In genomic region chr10:12579048-12579447, GRCm38 (mm10) we compare ENCODE assay signal across 10 mouse cellular contexts.
A peak's percentile ranks its signal among the peaks of the same experiment; 100 is the strongest.
DNase-seq lines count a peak whose midpoint lies in the region; ATAC-seq and TF ChIP-seq lines count a peak whose summit lies in the region.
"Had no signal": no experiment of that assay in that cellular context is flagged by ENCODE, and none has a peak within 500 bp of the region (broad histone marks: within the 10 kb centered on the region; RNA-seq: fewer than 3 reads in every experiment).

No protein-coding gene starts in this region.

- no peak overlapping the region for H3K27ac ChIP-seq in intestine, embryonic 14.5 days (ENCODE audit: low read depth)
- no peak overlapping the region for H3K27ac ChIP-seq in intestine, postnatal 0 days (ENCODE audit: low read depth, low read length)
- no peak overlapping the region for H3K27ac ChIP-seq in embryonic facial prominence, embryonic 11.5 days (replicated peaks; ENCODE audit: low read depth, low read length)
- peak overlapping the region; percentile 58; the same call in 1 of the 2 replicates for H3K27ac ChIP-seq in kidney, embryonic 15.5 days
- H3K27ac ChIP-seq: heart, embryonic 13.5 days; macrophage had no signal

- H3K9me3 ChIP-seq in intestine, embryonic 14.5 days (ENCODE audit: control insufficient read depth, low read length): no peaks in the 10 kb centered on the region
- H3K9me3 ChIP-seq in intestine, postnatal 0 days (ENCODE audit: control insufficient read depth): no peaks in the 10 kb centered on the region
- no peaks in the 10 kb centered on the region; the same call in 1 of the 2 replicates for H3K9me3 ChIP-seq in embryonic facial prominence, embryonic 11.5 days (replicated peaks; ENCODE audit: control insufficient read depth, low read length)
- H3K9me3 ChIP-seq in kidney, embryonic 15.5 days (replicated peaks): no peaks in the 10 kb centered on the region
- H3K9me3 ChIP-seq: heart, embryonic 13.5 days had no signal

- WGBS in intestine, embryonic 14.5 days: 43% methylated on average over 1 of the region's 1 CpGs
- WGBS in intestine, postnatal 0 days: 39% methylated on average over 1 of the region's 1 CpGs
- WGBS in embryonic facial prominence, embryonic 11.5 days: 8% methylated on average over 1 of the region's 1 CpGs
- WGBS in kidney, embryonic 15.5 days: 26% methylated on average over 1 of the region's 1 CpGs

- no peak overlapping the region for H3K4me3 ChIP-seq in intestine, embryonic 14.5 days (ENCODE audit: low read depth, low read length)
- no peak overlapping the region for H3K4me3 ChIP-seq in intestine, postnatal 0 days (ENCODE audit: low read depth, low read length)
- no peak overlapping the region for H3K4me3 ChIP-seq in embryonic facial prominence, embryonic 11.5 days (ENCODE audit: low read depth, low read length)
- H3K4me3 ChIP-seq in kidney, embryonic 15.5 days (replicated peaks): no peak overlapping the region
- H3K4me3 ChIP-seq: heart, embryonic 13.5 days had no signal

- peak; percentile 50; the same call in 1 of the 2 replicates for ATAC-seq in intestine, embryonic 14.5 days (replicated peaks; ENCODE audit: low FRiP score, low TSS enrichment, low read depth)
- no peak for ATAC-seq in intestine, postnatal 0 days
- peak; percentile 49; the same call in 1 of the 2 replicates for ATAC-seq in embryonic facial prominence, embryonic 11.5 days (replicated peaks; ENCODE audit: insufficient number of reproducible peaks, low FRiP score, low TSS enrichment, low read depth)
- ATAC-seq in kidney, embryonic 15.5 days (replicated peaks; ENCODE audit: low FRiP score): peak; percentile 93
- ATAC-seq in inflammation-experienced regulatory T-cells, adult 6 months: no peak

- DNase-seq in intestine, embryonic 14.5 days (ENCODE audit: low spot score): no peak
- DNase-seq in embryonic facial prominence, embryonic 11.5 days (ENCODE audit: low spot score): peak; percentile 73
- DNase-seq in lung, postnatal 4 days: peak; percentile 7 to 27
- DNase-seq in adrenal gland, adult 2 months: no peak
- no peak for DNase-seq in cerebellum, adult 18-20 months

- no peaks in the 10 kb centered on the region for H3K36me3 ChIP-seq in intestine, embryonic 14.5 days (ENCODE audit: control insufficient read depth, insufficient read depth, low read length)
- H3K36me3 ChIP-seq in intestine, postnatal 0 days (ENCODE audit: control insufficient read depth, insufficient read depth): no peaks in the 10 kb centered on the region
- H3K36me3 ChIP-seq in embryonic facial prominence, embryonic 11.5 days (replicated peaks; ENCODE audit: control insufficient read depth, insufficient read depth, low read depth, low read length): no peaks in the 10 kb centered on the region
- no peaks in the 10 kb centered on the region for H3K36me3 ChIP-seq in kidney, embryonic 15.5 days

- H3K4me2 ChIP-seq in intestine, embryonic 14.5 days (ENCODE audit: low read length): no peak overlapping the region
- H3K4me2 ChIP-seq in intestine, postnatal 0 days (replicated peaks; ENCODE audit: low read depth): no peak overlapping the region
- no peak overlapping the region for H3K4me2 ChIP-seq in embryonic facial prominence, embryonic 11.5 days (ENCODE audit: low read depth, low read length)
- no peak overlapping the region for H3K4me2 ChIP-seq in kidney, embryonic 15.5 days
- H3K4me2 ChIP-seq: heart, embryonic 13.5 days had no signal

- H3K9ac ChIP-seq in intestine, embryonic 14.5 days (ENCODE audit: low read length): no peak overlapping the region
- H3K9ac ChIP-seq in intestine, postnatal 0 days (ENCODE audit: low read depth, low read length): no peak overlapping the region
- H3K9ac ChIP-seq in embryonic facial prominence, embryonic 11.5 days (replicated peaks; ENCODE audit: low read length): no peak overlapping the region
- no peak overlapping the region for H3K9ac ChIP-seq in kidney, embryonic 15.5 days
- H3K9ac ChIP-seq: heart, embryonic 13.5 days had no signal

- H3K4me1 ChIP-seq in intestine, embryonic 14.5 days (replicated peaks; ENCODE audit: control insufficient read depth, insufficient read depth, low read length): no peaks in the 10 kb centered on the region
- no peaks in the 10 kb centered on the region for H3K4me1 ChIP-seq in intestine, postnatal 0 days (replicated peaks; ENCODE audit: control insufficient read depth, insufficient read depth, low read length)
- no peaks in the 10 kb centered on the region for H3K4me1 ChIP-seq in embryonic facial prominence, embryonic 11.5 days (ENCODE audit: control insufficient read depth, insufficient read depth, low read length)
- H3K4me1 ChIP-seq in kidney, embryonic 15.5 days: peaks cover 10% of the 10 kb centered on the region; the same call in 1 of the 2 replicates

- no peak for TF ChIP-seq CTCF in intestine, postnatal 0 days (IDR thresholded peaks at IDR 0.05; ENCODE audit: low read depth)

- H3K27me3 ChIP-seq in intestine, embryonic 14.5 days (replicated peaks; ENCODE audit: control insufficient read depth, insufficient read depth, low read length): no peaks in the 10 kb centered on the region
- H3K27me3 ChIP-seq in intestine, postnatal 0 days (replicated peaks; ENCODE audit: control insufficient read depth, insufficient read depth, low read length): no peaks in the 10 kb centered on the region
- no peaks in the 10 kb centered on the region for H3K27me3 ChIP-seq in embryonic facial prominence, embryonic 11.5 days (ENCODE audit: control insufficient read depth, insufficient read depth, low read length)
- H3K27me3 ChIP-seq in kidney, embryonic 15.5 days: no peaks in the 10 kb centered on the region
- H3K27me3 ChIP-seq: heart, embryonic 13.5 days had no signal

Comparison
In these comparisons a context has a peak if more than half of its experiments do, and no peak if none do; other contexts are left out.
1. ATAC-seq: peak in intestine, embryonic 14.5 days (single experiment), embryonic facial prominence, embryonic 11.5 days (single experiment) and kidney, embryonic 15.5 days (single experiment); none in intestine, postnatal 0 days (single experiment) and inflammation-experienced regulatory T-cells, adult 6 months (single experiment).
2. DNase-seq: peak in embryonic facial prominence, embryonic 11.5 days (single experiment) and lung, postnatal 4 days (2 of 2); none in intestine, embryonic 14.5 days (single experiment), adrenal gland, adult 2 months (single experiment) and cerebellum, adult 18-20 months (0 of 2).